Mouse (Mus musculus) intestine, embryonic 16.5 days (tissue): Measurements from ENCODE around the gene Fam168a. TPM values are rescaled to one million over a fixed set of nuclear protein-coding genes. Genes with fewer than 3 reads are reported as not detected.

Experiments used
- microRNA-seq: library from miRNA; unstranded; fragments of <30 nt; microRNA quantifications from one replicate; pipeline ENCODE4, GENCODE M21; 2016
- polyA plus RNA-seq: library from polyadenylated mRNA; unstranded; fragments of >200 nt; fragmentation: Nextera tagmentation; extraction: Ambion mirVana; gene quantifications from 2 replicates; pipeline ENCODE4 v1.2.1, GENCODE M21; 2015

Fam168a gene
- polyA plus RNA-seq, 1 experiment from 2014 or later = 24.9 TPM

Small RNA genes lying within 50 kb of the gene (microRNA-seq; reads per million reads assigned to microRNA genes)
- gene Mir3102 = 52.4 reads per million, percentile 40 among the genes with 10 or more reads in this experiment

Other genes starting within 250 kb of the Fam168a start
- gene Ucp3, start 233.6 kb upstream of the Fam168a start, polyA plus RNA-seq = not detected in 2 replicates
- gene Ucp2, start 213.3 kb upstream of the Fam168a start, polyA plus RNA-seq = 368 and 382 TPM in 2 replicates
- 0.48 and 0.50 TPM in 2 replicates for gene Dnajb13, start 191.7 kb upstream of the Fam168a start, polyA plus RNA-seq
- 59.2 and 59.3 TPM in 2 replicates for gene Coa4, start 169.6 kb upstream of the Fam168a start, polyA plus RNA-seq
- 85.7 and 89.7 TPM in 2 replicates for gene Rab6a, start 99.2 kb upstream of the Fam168a start, polyA plus RNA-seq
- 85.9 and 89.2 TPM in 2 replicates for gene Mrpl48, start 98.3 kb upstream of the Fam168a start, polyA plus RNA-seq
- 15.1 and 15.8 TPM in 2 replicates for gene Plekhb1, start 44.2 kb upstream of the Fam168a start, polyA plus RNA-seq
- gene Relt, start 156.8 kb downstream of the Fam168a start, polyA plus RNA-seq = 2.4 and 3.8 TPM in 2 replicates
- 4.1 and 4.6 TPM in 2 replicates for gene Arhgef17, start 225.5 kb downstream of the Fam168a start, polyA plus RNA-seq